Mouse (Mus musculus): ENCODE results near the gene Gm3573.
"Not testable (repeated sequence)": the region's sequence is repeated elsewhere in the genome, so short reads cannot be mapped to it uniquely, and the experiment has no call there.

Gene Gm3573

GRCm38 (mm10) chr14:42190691-42191090 is at the start of gene Gm3573:
Gene Gm3573, minus strand, starts transcription at chr14:42190791.
- DNase-seq (ENCODE audit: low read depth in 1 of 2, low spot score in 2 of 2), result not testable (repeated sequence)

- DNase-seq (ENCODE audit: low read depth in 1 of 2, low spot score in 2 of 2), result peak in 1 of 2 experiments; percentile 1
These were observed 26.4 kb upstream of the Gm3573 start for GRCm38 (mm10) chr14:42216766-42217537.

- DNase-seq (ENCODE audit: low read depth in 1 of 2, low spot score in 2 of 2), result not testable (repeated sequence)
These were observed 6.7 kb downstream of the Gm3573 start for GRCm38 (mm10) chr14:42183936-42184335.

DNA sequence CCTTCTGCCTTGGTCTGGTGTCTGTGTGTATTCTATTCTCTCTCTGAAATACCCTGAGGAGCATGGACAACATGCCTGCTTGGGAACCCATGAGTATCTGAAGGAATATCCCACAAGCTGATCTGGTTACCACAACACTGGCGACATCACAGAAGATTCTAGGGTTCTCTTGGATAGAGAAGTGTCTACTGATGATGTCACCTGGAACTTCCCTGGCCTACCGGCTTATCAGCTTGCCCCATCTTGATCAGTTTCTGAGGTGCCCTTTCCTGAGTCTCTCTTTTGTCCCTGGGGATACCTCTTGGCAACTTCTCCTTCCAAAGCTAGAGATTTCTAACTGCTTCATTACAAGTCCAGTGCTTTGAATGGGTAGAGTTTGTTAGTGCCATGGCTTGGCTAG is 28.1 kb downstream of the Gm3573 start, which contains the start of gene Gm17027:
TSS of gene Gm17027 (minus strand) at position 101 of the 400 bp plus-strand sequence.
- not testable (repeated sequence) for DNase-seq (ENCODE audit: low read depth in 1 of 2, low spot score in 2 of 2)
